Mouse (Mus musculus) midbrain, embryonic 10.5 days (tissue): ENCODE results near the gene Gga1. TPM values are rescaled to one million over a fixed set of nuclear protein-coding genes. Genes with fewer than 3 reads are reported as not detected.

Experiments used
- DNase-seq: peaks from one replicate; pipeline ENCODE4 v3.0.0-alpha.2; 2017; ENCODE audit warnings: low spot score
- H3K27ac ChIP-seq: fragments of 300-500 bp; sonication (generic); replicated peaks from 2 replicates; pipeline ENCODE4 v1.5.1; 2016; ENCODE audit warnings: mild to moderate bottlenecking
- H3K27me3 ChIP-seq: fragments of 300-500 bp; sonication (generic); 2 replicates; pipeline ENCODE4 v1.6.1; 2016; ENCODE audit warnings: low read depth, mild to moderate bottlenecking; ENCODE audit not compliant: poor library complexity, severe bottlenecking
- H3K36me3 ChIP-seq: fragments of 300-500 bp; sonication (generic); 2 replicates; pipeline ENCODE4 v1.6.1; 2016; ENCODE audit warnings: mild to moderate bottlenecking, moderate library complexity
- H3K4me1 ChIP-seq: fragments of 300-500 bp; sonication (generic); 2 replicates; pipeline ENCODE4 v1.6.1; 2016
- H3K4me3 ChIP-seq: fragments of 300-500 bp; sonication (generic); 2 replicates; pipeline ENCODE4 v1.5.1; 2016; ENCODE audit warnings: mild to moderate bottlenecking, moderate library complexity
- H3K9me3 ChIP-seq: fragments of 300-500 bp; sonication (generic); replicated peaks from 2 replicates; pipeline ENCODE4 v1.6.1; 2016; ENCODE audit warnings: mild to moderate bottlenecking
- WGBS: fragments of 180-500 bp; shearing (Covaris S2); methylation state at CpG from one replicate; pipeline ENCODE4 v1.1.7; 2016; 5-methylcytosine and 5-hydroxymethylcytosine counted together
- polyA plus RNA-seq: library from polyadenylated mRNA; unstranded; fragments of >200 nt; fragmentation: Nextera tagmentation; extraction: Ambion mirVana; gene quantifications from 2 replicates; pipeline ENCODE4 v1.2.1, GENCODE M21; 2016

The Gga1 gene
- polyA plus RNA-seq, 1 experiment from 2014 or later: 47.1 TPM

GRCm38 (mm10) chr15:78849485-78849884 lies 27.5 kb upstream of the Gga1 start:
- DNase-seq: no peak
- WGBS: 90% methylated on average over 12 of the region's 12 CpGs
- peaks cover 44% of the 10 kb centered on the region for H3K27me3 ChIP-seq
- no peaks in the 10 kb centered on the region for H3K36me3 ChIP-seq
- 0 out of 2 replicates have a peak overlapping the region, but pooled peaks have one; percentile 2 for H3K27ac ChIP-seq
- H3K4me3 ChIP-seq: no peak overlapping the region
- H3K9me3 ChIP-seq: no peaks in the 10 kb centered on the region
- peaks cover 41% of the 10 kb centered on the region for H3K4me1 ChIP-seq

GRCm38 (mm10) chr15:78850059-78850824 lies 26.7 kb upstream of the Gga1 start:
- Histone ChIP-seq H3K4me1 (peaks cover 35% of the 10 kb centered on the region), H3K27ac (no peak overlapping the region), H3K27me3 (peaks cover 36% of the 10 kb centered on the region), H3K4me3 (no peak overlapping the region), H3K9me3 (no peaks in the 10 kb centered on the region), H3K36me3 (no peaks in the 10 kb centered on the region)
- WGBS: 79% methylated on average over 15 of the region's 15 CpGs
- DNase-seq: no peak

- no peaks in the 10 kb centered on the region for H3K36me3 ChIP-seq
- DNase-seq: no peak
- H3K4me3 ChIP-seq: no peak overlapping the region
- H3K9me3 ChIP-seq: no peaks in the 10 kb centered on the region
- H3K27ac ChIP-seq: no peak overlapping the region
- peaks cover 29% of the 10 kb centered on the region for H3K27me3 ChIP-seq
- H3K4me1 ChIP-seq: peaks cover 28% of the 10 kb centered on the region
- WGBS: 75% methylated on average over 6 of the region's 6 CpGs
Observed at GRCm38 (mm10) chr15:78850944-78851343, 26.0 kb upstream of the Gga1 start.

- Histone ChIP-seq H3K9me3 (no peaks in the 10 kb centered on the region), H3K27me3 (peaks cover 26% of the 10 kb centered on the region), H3K4me3 (peak overlapping the region; percentile 17; the same call in 1 of the 2 replicates), H3K4me1 (peaks cover 25% of the 10 kb centered on the region), H3K36me3 (no peaks in the 10 kb centered on the region), H3K27ac (no peak overlapping the region)
- 21% methylated on average over 13 of the region's 13 CpGs for WGBS
- peak; percentile 88 for DNase-seq
Observed at GRCm38 (mm10) chr15:78851505-78852153, 25.4 kb upstream of the Gga1 start.

GRCm38 (mm10) chr15:78855303-78855965 lies 21.6 kb upstream of the Gga1 start, which contains the start of gene Lgals2:
TSS of gene Lgals2 (minus strand) at chr15:78855529.
- Histone ChIP-seq H3K4me1 (peaks cover 17% of the 10 kb centered on the region), H3K27ac (no peak within 1 kb of the TSS), H3K9me3 (no peaks in the 10 kb centered on the region), H3K27me3 (peaks cover 12% of the 10 kb centered on the region), H3K36me3 (no peaks in the 10 kb centered on the region), H3K4me3 (no peak within 1 kb of the TSS)
- no peak for DNase-seq
- 84% methylated on average over 8 of the region's 8 CpGs for WGBS

- Histone ChIP-seq H3K27me3 (peaks cover 5% of the 10 kb centered on the region; the same call in 1 of the 2 replicates), H3K36me3 (no peaks in the 10 kb centered on the region), H3K9me3 (no peaks in the 10 kb centered on the region), H3K4me3 (no peak overlapping the region), H3K27ac (no peak overlapping the region), H3K4me1 (peaks cover 9% of the 10 kb centered on the region)
- no peak for DNase-seq
- WGBS: 80% methylated on average over 7 of the region's 7 CpGs
Observed at GRCm38 (mm10) chr15:78857009-78857408, 20.0 kb upstream of the Gga1 start.

- Histone ChIP-seq H3K4me3 (no peak overlapping the region), H3K27ac (no peak overlapping the region)
- 90% methylated on average over 4 of the region's 4 CpGs for WGBS
Observed at GRCm38 (mm10) chr15:78859311-78859710, 17.7 kb upstream of the Gga1 start.

GRCm38 (mm10) chr15:78859714-78860113 lies 17.3 kb upstream of the Gga1 start:
- Histone ChIP-seq H3K4me3 (no peak overlapping the region), H3K9me3 (no peaks in the 10 kb centered on the region), H3K36me3 (no peaks in the 10 kb centered on the region), H3K27me3 (no peaks in the 10 kb centered on the region), H3K4me1 (peaks cover 15% of the 10 kb centered on the region), H3K27ac (no peak overlapping the region)
- no peak for DNase-seq
- 79% methylated on average over 6 of the region's 6 CpGs for WGBS

More at GRCm38 (mm10) chr15:78859311-78859710, 17.7 kb upstream of the Gga1 start:
- no peak for DNase-seq
- Histone ChIP-seq H3K36me3 (no peaks in the 10 kb centered on the region), H3K4me1 (peaks cover 15% of the 10 kb centered on the region), H3K27me3 (no peaks in the 10 kb centered on the region), H3K9me3 (no peaks in the 10 kb centered on the region)

GRCm38 (mm10) chr15:78862280-78862679 lies 14.7 kb upstream of the Gga1 start:
- WGBS: 91% methylated on average over 5 of the region's 5 CpGs
- H3K9me3 ChIP-seq: no peaks in the 10 kb centered on the region
- no peaks in the 10 kb centered on the region for H3K27me3 ChIP-seq
- H3K36me3 ChIP-seq: no peaks in the 10 kb centered on the region
- DNase-seq: no peak
- no peak overlapping the region for H3K27ac ChIP-seq
- H3K4me3 ChIP-seq: no peak overlapping the region
- H3K4me1 ChIP-seq: peaks cover 15% of the 10 kb centered on the region

GRCm38 (mm10) chr15:78863154-78863553 lies 13.8 kb upstream of the Gga1 start:
- Histone ChIP-seq H3K27me3 (no peaks in the 10 kb centered on the region), H3K36me3 (no peaks in the 10 kb centered on the region), H3K27ac (no peak overlapping the region), H3K4me3 (no peak overlapping the region), H3K9me3 (no peaks in the 10 kb centered on the region), H3K4me1 (peaks cover 16% of the 10 kb centered on the region)
- DNase-seq: no peak
- WGBS: 91% methylated on average over 2 of the region's 2 CpGs

- Histone ChIP-seq H3K4me1 (peaks cover 23% of the 10 kb centered on the region), H3K27me3 (no peaks in the 10 kb centered on the region), H3K9me3 (no peaks in the 10 kb centered on the region), H3K27ac (no peak overlapping the region), H3K36me3 (no peaks in the 10 kb centered on the region), H3K4me3 (no peak overlapping the region)
- WGBS: 36% methylated on average over 13 of the region's 13 CpGs
- DNase-seq: no peak
Observed at GRCm38 (mm10) chr15:78863852-78864253, 13.1 kb upstream of the Gga1 start.

GRCm38 (mm10) chr15:78868398-78868797 lies 8.6 kb upstream of the Gga1 start:
- peak; percentile 33 for DNase-seq
- Histone ChIP-seq H3K36me3 (no peaks in the 10 kb centered on the region), H3K4me1 (peaks cover 31% of the 10 kb centered on the region), H3K27ac (peak overlapping the region; percentile 69), H3K9me3 (no peaks in the 10 kb centered on the region), H3K4me3 (peak overlapping the region; percentile 14; the same call in 1 of the 2 replicates), H3K27me3 (no peaks in the 10 kb centered on the region)
- 48% methylated on average over 9 of the region's 9 CpGs for WGBS
